Comparison of ENCODE assay signal across 17 mouse cellular contexts in the genomic region with DNA sequence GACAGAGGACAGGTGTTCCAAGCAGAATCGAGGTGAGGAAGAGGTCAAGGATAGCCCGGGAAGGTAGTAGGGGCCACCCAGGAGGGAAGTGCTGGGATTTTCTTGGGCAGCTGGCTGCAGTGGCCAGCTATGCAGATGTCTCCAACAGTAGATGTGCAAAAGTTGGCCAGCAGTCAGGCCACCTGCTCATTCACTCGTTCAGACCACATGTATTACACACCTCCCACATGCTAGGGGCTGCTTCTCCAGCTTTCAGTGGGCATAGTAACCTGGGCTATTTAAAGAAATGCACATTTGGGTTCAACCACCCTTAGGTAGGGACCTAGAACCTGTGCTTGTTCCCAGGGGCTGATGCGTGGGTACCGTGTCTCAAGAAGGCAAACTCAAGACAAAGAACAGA. TPM values are rescaled to one million over a fixed set of nuclear protein-coding genes. Genes with fewer than 3 reads are reported as not detected.
"Had no signal": no experiment of that assay in that cellular context is flagged by ENCODE, and none has a peak within 500 bp of the region (broad histone marks: within the 10 kb centered on the region; RNA-seq: fewer than 3 reads in every experiment).

No protein-coding gene starts in this region.

- ATAC-seq: midbrain, embryonic 13.5 days; midbrain, embryonic 15.5 days had no signal

- H3K9me3 ChIP-seq: midbrain, embryonic 10.5 days; midbrain, embryonic 13.5 days; midbrain, embryonic 15.5 days; neural tube, embryonic 12.5 days; stomach, embryonic 15.5 days had no signal

- H3K4me3 ChIP-seq: midbrain, embryonic 10.5 days; midbrain, embryonic 13.5 days; midbrain, embryonic 15.5 days; neural tube, embryonic 12.5 days; stomach, embryonic 15.5 days had no signal

- H3K27ac ChIP-seq: midbrain, embryonic 10.5 days; midbrain, embryonic 13.5 days; midbrain, embryonic 15.5 days; neural tube, embryonic 12.5 days; stomach, embryonic 15.5 days; stomach, postnatal 0 days had no signal

- H3K27me3 ChIP-seq: midbrain, embryonic 13.5 days; midbrain, embryonic 15.5 days; neural tube, embryonic 12.5 days; stomach, embryonic 15.5 days had no signal

- H3K36me3 ChIP-seq: stomach, embryonic 15.5 days had no signal

- H3K4me2 ChIP-seq: lung, embryonic 14.5 days; midbrain, embryonic 13.5 days; midbrain, embryonic 15.5 days; neural tube, embryonic 12.5 days; stomach, embryonic 15.5 days had no signal

- H3K9ac ChIP-seq: lung, embryonic 14.5 days; midbrain, embryonic 15.5 days; neural tube, embryonic 12.5 days; stomach, embryonic 15.5 days had no signal

- DNase-seq: lung, adult 18-20 months; lung, embryonic 14.5 days; lung, postnatal 10 days; lung, postnatal 4 days; right cerebral cortex, postnatal 14 days; thymus, adult 2 months; thymus, postnatal 25 days; thymus, postnatal 4 days had no signal

RNA-seq across cellular contexts. Expression of a gene that starts 9.6 kb away (rescaled TPM):
- total RNA-seq: monocyte, adult 5-6 weeks; neutrophil, adult 5-6 weeks had no signal
- polyA plus RNA-seq: spleen, adult 2 months had no signal

RNA-seq across cellular contexts. Expression of a gene that starts 33.4 kb away (rescaled TPM):
- total RNA-seq: monocyte, adult 5-6 weeks; neutrophil, adult 5-6 weeks had no signal
